ENCODE assay signal across 7 mouse cellular contexts in genomic region chr2:5324806-5325205, GRCm38 (mm10).
"Had no signal": no experiment of that assay in that cellular context is flagged by ENCODE, and none has a peak within 500 bp of the region (broad histone marks: within the 10 kb centered on the region; RNA-seq: fewer than 3 reads in every experiment).

No protein-coding gene starts in this region.

- DNase-seq: kidney, postnatal 36 days; layer of hippocampus, adult 9-11 months; layer of hippocampus, postnatal 36 days; lung, adult 18-20 months; right cerebral cortex, postnatal 14 days; thymus, postnatal 36 days had no signal

- ATAC-seq: midbrain, embryonic 13.5 days had no signal
